Mouse (Mus musculus): ENCODE measurements around the gene Gpx2.
A peak's percentile ranks its signal among the peaks of the same experiment; 100 is the strongest.

The Gpx2 gene

DNA sequence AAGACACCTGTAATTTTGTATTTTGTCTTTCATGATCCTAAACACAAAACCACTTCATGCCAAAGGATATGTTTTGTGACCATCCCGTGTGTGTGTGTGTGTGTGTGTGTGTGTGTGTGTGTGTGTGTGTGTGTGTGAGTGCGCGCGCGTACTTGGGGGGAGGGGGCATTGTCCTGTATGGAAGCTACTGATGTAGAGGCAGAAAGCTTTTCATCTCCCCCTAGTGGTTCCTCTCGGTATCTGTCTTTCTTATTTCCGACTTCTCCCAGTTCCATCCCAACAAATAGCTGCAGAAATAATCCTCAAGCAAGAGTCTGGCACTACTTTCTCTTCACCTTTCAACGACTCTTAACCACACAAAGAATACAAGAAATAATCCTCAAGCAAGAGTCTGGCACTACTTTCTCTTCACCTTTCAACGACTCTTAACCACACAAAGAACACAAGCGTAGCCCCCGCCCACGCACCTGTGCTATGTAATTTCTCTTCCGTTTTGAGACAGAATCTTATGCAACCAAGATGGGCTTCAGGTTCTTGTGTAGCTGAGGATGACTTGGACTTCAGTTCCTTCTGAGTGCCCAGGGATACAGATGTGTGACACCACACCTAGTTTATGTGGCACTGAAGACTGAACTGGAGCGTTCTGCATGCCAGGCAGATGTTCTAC lies 42.6 kb downstream of the Gpx2 start:
- DNase-seq (ENCODE audit: inconsistent ontology term): peak; percentile 24

DNA sequence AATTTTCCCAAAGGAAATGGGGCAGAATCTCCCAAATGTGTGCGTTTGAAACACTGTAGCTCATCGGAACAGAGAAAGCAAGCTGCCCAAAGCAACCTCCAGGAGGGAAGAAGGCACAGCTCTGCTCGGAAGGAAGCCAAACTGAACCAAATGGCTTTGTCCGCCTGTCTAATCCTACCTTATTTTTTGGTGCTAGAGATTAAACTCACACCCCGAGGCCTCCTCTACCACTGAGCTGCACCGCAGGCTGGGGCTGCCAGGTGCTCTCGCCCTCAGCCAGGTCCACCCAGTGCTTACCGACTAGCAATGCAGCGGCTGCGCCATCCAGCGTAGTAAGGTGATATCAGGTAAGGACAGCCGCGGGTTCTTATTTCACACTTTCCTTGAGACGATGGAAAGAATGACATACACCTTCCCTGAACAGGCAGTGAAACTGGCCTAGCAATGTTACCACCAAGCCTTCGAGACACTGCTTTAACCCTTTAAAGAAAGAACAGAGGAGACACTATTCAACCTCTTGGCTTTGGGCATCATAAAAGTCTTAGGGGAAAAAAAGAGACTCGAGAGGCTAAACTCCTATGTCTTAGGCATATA lies 44.4 kb downstream of the Gpx2 start:
- no peak for DNase-seq (ENCODE audit: inconsistent ontology term)

Measured in Muller cell, postnatal 12 days (primary cell).